Mouse (Mus musculus): Measurements from ENCODE around the gene Galnt2. TPM values are rescaled to one million over a fixed set of nuclear protein-coding genes. Genes with fewer than 3 reads are reported as not detected.

The Galnt2 gene
- total RNA-seq (2021), result 10 to 100 TPM; 53.7 to 56.6 TPM
- long read RNA-seq, experiment 1, full-length matches to known transcripts, result 34 of 37 reads
- long read RNA-seq, experiment 1, partial matches to known transcripts, result 2 of 37 reads
- long read RNA-seq, experiment 1, other reads (novel, unspliced or antisense), result 1 of 37 reads
- long read RNA-seq, experiment 2, full-length matches to known transcripts, result 36 of 68 reads
- long read RNA-seq, experiment 2, partial matches to known transcripts, result 6 of 68 reads
- long read RNA-seq, experiment 2, other reads (novel, unspliced or antisense), result 26 of 68 reads

DNA sequence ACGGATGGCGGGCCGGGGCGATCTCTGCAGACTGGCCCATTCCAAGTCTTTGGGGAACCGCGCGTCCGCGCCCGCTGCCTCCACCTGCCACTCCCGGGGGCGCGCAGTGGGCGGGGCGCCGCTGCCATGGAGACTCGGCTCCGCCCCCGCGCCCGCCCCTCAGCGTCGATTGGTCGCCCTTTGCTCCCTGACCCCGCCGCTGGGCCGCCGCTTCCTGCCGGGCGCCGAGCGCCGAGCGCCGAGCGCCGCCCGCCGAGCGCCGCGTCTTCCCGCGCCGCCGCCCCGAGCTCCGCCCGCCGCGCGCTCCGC lies at the start of gene Galnt2:
Galnt2 (plus strand) TSS at position 216 of the 309 bp plus-strand sequence.
- peak; percentile 84 to 91 for DNase-seq (ENCODE audit: low spot score in 2 of 2)

DNA sequence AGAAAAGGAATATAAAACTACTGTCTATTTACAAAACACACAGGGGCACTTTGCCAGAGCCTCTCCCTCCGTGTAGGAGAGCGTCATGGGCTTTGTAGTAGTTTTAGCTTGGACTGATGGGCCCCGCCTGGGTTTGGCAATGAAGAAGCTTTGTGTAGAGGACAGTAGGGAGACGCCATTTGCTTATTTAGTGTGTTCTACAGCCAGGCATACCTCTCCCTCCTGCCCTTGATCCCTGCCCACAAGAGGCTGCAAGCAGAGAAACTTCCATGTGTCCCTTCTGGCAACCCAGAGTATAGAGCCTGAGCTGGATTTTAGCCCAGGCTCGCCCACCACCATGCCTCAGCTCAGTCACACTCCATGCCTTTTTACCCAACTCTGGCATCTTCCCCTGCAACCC lies 49.4 kb upstream of the Galnt2 start:
- no peak for DNase-seq (ENCODE audit: low spot score in 2 of 2)

DNA sequence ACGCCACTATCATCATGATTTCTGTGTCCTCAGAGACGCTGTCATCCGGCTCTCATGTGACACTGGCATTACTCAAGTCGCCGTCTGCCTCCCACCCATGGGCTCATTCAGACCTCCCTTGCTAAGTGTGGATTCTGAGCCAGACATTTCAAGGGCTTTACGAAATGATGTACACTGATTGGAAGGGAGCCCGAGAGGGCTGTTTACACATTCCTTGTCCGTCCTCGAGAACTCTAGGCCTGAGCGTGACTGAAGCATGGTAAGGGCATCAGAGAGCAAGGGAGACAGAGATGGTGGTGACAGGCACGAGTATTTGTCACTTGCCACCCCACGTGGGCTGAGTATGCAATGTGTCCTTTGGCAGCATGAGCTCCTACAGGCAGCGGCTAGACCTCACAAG lies 49.0 kb upstream of the Galnt2 start:
- no peak for DNase-seq (ENCODE audit: low spot score in 2 of 2)

DNA sequence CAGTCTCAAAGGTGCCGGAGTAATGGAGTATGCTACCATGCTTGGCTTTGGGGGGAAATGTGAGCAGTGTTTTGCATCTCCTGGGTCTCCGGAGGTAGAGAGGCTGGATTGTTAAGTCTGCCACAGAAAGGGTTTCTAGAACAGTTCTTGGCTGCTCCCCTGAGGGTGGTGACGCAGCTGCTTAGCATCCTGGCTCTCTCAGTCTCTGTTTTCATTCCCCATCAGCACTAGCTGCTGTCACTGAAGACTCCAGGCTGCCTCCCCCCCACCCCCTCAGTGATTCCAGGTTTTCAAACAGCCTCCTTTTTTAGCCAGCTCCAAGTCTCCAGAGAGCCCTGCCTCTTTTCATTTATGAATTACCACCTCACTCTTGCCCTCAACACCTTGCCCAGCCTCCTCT lies 47.1 kb upstream of the Galnt2 start:
- peak in 1 of 2 experiments; percentile 47 for DNase-seq (ENCODE audit: low spot score in 2 of 2)

DNA sequence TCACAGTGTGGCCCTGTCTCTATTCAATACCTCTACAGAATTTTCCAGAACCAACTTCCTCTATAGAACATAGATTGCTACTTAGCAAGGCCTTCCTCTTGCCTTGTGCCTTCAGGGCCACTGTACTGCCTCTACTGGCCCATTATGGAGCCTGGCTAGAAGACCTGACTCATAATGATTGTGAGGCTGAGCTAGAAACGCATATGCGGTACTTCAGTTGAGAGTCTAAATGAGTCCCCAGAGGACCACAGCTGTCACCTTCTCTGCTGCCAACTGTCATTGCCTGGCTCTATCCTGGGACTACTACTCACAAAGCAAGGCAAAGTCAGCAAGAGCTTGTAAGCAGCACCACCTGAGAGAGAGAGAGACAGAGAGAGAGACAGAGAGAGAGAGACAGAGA lies 46.7 kb upstream of the Galnt2 start:
- DNase-seq (ENCODE audit: low spot score in 2 of 2), result no peak

DNA sequence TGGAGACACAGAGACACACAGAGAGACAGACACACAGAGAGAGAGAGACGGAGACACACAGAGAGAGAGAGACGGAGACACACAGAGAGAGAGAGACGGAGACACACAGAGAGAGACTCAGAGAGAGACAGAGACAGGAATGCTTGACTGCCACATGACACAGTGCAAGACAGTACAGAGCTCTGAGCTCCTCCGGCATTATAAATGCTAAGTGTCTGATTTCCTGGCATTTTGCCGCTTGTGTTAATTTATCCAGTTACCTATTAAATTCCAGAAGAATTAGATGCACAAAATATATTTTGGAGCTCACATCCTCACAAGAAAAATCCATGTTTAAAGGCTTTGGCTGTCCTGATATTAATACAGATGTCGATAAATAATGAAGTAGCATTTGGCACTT lies 46.1 kb upstream of the Galnt2 start:
- DNase-seq (ENCODE audit: low spot score in 2 of 2), result no peak

DNA sequence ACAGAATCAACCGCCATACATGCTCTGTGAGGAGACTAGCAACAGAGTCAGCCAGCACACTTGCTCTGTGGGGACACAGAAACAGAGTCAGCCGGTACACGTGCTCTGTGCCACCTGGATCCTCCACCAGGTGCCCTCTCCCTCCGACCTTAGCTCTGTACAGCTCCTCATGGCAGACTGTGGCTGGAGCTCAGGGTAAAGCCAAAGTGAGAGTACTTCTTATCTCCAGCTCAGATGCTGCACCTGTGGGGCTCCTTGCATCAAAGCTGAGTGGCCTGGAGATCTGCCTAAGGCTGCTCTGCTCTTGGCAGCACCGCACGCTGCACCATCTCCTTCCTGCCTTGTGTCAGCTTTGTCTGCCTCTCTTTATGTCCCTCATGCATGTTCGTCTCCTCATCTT lies 40.8 kb upstream of the Galnt2 start:
- no peak for DNase-seq (ENCODE audit: low spot score in 2 of 2)

DNA sequence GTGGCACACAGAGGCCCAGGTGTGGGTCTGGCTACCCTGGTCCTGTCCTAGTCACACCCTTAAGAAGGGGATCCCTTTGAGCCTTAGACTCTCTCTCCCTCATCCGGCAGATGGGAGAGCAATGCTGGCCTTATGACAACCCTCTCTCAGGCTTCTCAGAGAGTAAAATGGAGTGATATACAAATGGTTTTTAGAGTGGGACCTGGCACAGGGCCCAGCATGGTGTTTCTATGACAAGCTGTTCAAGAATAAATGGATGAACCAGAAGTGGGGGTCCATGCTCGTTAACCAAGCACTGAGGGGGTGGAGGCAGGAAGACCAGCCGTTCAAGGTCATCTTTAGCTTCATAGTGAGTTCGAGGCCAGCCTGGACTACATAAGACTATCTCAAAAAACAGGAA lies 38.9 kb upstream of the Galnt2 start:
- no peak for DNase-seq (ENCODE audit: low spot score in 2 of 2)

DNA sequence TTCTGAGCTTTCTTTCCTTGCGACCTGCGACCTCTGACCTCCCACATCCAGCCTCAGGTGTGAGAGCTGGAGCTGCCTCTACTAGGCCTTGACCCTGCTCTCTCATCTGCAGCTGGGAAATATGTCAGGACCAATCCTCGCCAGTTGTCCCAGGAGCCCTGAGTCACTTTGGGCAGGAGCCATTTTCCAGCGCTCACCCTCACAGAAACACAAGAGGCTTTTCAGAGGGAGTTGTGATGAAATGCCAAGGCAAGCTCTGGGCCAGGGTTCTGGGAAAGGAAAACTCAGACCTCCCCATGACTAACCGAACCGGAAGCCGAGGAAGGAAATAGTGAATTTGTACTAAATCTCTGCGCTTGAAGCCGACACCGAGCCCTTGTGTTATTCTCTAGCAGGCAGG lies 38.2 kb upstream of the Galnt2 start:
- DNase-seq (ENCODE audit: low spot score in 2 of 2), result peak in 1 of 2 experiments; percentile 59

DNA sequence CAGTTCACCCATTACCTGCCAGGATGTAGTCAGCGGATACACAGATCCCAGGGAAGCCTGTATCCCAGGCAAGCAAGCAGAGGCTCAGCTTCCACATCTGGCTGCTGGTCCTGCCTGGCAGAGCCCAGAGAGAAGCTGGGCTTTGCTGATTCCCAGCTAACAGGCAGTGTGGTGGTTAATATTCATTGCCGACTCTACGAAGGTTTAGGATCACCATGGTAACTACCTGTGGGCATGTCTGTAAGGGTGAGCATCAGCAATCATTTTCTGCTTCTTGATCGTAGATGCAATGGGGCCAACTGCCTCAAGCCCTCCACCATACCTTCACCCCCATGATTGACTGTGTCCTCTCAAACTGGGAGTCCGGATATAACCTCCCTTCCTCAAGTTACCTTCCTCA lies 37.2 kb upstream of the Galnt2 start:
- no peak for DNase-seq (ENCODE audit: low spot score in 2 of 2)

DNA sequence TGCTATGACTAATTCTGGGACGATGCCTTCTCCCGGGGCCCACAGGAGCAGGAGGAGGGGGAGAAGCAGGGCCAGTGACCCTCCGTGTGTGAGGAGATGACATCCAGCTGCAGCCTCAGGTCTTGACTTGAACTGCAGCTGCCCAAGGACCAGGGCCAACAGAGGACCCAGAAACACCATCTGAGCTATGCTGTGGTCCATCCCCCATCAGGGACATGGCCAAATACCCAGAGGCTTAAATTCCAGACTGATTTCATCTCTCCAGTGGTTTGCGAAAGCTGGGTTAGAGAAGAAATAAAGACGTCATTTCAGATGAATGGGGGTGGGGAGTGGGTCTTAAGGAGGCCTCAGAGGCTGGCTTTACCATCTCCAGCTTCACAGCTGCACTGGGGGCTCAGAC lies 35.0 kb upstream of the Galnt2 start:
- no peak for DNase-seq (ENCODE audit: low spot score in 2 of 2)

DNA sequence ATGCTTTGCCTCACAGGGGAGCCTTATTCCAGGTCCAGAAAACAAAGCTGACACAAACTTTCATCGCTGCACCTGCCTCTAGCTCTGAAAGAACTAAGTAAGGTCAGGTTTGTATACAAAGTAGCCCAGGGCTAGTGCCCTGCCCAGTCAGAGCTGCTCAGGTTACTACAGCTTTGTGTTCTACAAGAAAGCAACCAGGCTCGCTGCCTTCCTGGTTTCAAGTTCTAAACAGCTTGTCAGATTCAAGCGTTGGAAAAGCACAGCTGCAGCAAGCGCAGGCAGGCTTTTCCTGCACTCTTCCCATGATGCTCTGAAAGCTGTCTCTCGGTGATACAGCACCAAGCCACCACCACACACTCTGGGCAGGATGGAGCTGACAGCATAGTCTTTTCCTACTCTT lies 34.4 kb upstream of the Galnt2 start:
- DNase-seq (ENCODE audit: low spot score in 2 of 2), result no peak

DNA sequence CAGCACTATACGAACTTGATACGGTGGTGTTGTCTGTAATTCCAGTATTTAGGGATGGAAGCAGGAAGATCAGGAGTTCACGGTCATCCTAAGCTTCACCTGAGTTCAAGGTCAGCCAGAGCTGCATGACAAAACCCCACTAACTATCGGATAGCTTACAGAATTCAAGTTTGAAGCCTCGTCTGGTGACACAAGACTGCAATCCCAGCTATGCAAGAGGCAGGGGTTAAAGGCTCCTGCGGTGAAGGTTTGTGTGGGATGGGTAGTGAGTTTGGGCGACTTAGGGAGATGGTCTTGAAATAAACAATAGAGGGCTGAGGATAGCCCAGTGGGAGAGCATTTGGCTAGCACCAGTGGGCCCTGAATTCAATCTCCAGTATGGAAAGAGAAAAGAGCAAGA lies 33.0 kb upstream of the Galnt2 start:
- DNase-seq (ENCODE audit: low spot score in 2 of 2), result no peak

DNA sequence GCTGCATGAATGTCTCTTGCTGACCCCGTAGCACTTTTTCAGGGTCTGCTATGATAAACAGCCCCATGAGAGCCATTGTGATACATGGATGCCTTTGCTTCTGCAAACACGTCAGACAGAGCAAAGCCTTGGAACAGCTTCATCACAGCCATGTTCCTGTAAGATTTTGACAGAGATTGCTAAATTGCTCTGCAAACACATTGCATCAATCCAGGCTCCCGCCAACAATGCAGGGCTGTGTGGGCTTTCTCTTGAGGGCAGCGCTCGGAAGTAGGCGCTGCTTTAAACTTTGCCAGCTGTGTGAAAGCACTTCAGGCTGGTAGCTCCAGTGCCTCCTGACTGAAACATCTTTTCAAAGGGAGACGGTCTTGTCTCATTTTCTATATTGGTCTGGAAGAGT lies 30.8 kb upstream of the Galnt2 start:
- no peak for DNase-seq (ENCODE audit: low spot score in 2 of 2)

DNA sequence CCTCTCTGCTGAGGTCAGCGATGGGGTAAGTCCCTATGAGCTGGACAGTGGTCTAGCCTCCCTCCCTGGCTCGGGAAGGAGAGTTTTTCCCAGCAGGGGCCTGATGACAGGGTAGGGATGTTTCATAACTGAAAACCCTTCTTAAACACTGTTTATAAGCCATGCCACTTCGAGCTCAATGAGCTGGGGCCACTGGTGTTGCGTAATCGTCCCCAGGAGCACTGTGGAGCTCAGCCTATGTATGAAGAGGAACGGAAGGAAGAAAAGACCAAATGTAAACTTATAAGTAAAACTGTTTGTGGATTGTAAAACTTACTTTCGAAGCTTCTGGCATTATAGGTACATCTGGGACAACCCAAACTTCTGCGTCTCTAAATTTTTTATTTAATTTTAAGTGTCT lies 29.5 kb upstream of the Galnt2 start:
- DNase-seq (ENCODE audit: low spot score in 2 of 2), result no peak

DNA sequence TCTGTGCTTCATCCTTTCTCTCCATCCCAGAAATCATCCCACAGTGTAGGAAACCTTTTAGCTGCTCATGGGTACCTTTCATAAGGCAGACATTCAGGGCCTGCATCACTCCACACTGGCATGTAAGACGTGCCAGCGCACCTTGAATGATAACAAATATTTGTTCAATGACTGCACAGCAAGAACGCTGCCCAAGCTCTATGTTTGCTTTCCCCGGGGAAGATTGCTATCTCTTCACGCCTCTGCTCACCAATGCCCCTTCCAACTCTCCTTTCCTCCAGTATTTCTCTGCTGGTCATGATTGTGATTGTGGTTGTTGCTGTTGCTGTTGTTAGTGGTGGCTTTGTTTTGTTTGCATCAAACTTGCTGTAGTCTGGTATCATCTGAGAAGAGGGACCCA lies 28.3 kb upstream of the Galnt2 start:
- DNase-seq (ENCODE audit: low spot score in 2 of 2), result no peak

DNA sequence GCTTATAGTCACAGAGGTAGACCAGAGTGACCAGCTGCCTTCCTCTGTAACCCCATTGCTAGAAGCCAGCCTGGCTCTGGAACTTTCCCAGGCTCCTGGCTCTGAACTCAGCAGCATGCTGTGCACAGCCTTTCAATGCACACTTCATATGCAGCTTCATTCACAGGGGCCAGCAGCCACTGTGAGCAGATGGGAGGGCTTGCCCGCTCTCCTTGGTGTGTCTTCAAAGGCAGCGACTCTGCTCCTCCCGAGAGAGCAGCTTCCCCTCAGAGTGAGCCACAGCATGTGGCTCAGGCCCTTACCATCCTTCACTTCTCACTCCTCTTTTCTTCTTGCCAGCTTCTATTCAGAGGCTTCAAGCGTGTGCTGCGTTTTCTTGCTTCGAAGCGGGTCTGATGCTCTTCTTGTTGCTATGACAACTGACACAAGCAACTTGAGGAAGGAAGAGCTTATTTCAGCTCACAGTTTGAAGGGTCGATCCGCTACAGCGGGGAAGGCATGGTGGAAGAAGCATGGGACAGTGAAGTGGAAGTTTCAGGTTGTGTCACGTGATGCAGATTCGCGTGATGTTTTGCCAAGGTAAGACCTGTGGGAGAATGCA lies 27.1 kb upstream of the Galnt2 start:
- no peak for DNase-seq (ENCODE audit: low spot score in 2 of 2)

DNA sequence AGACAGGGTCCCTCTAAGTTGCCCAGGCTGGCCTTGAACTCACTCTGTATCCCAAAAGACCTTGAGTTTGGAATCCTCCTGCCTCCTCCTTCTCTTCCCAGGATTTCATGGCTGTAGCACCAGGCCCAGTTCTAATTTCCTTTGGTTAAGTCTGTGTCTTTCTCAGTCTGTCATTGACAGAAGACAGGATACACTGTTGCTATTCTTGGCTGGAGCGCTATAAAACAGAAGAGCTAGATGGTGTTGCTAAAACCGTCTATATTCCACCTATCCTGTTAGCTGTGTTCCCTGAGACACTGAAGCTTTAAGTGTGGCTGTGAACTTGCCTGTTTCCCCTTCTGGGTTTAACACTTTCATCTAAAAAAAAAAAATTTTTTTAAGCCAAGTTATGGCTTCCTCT lies 19.0 kb upstream of the Galnt2 start:
- DNase-seq (ENCODE audit: low spot score in 2 of 2), result no peak

DNA sequence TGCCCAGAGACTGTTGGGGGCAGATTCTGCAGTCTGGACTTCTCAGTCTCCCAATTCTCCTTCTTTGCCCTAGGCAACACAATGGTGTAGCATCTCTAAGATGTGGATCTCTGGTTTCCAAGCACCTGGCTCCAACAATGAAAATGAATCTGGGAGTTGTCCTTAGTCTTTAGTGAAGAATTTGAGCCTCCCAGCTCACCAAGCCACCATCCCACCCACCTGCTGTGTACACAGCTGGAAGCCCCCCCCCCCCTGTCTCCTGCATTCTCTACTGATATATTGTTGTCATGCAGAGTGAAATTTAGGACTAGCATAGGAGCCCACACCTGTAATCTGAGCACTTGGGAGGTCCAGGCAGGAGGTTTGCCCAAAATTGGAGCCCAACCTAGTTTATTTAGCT lies 14.2 kb upstream of the Galnt2 start:
- DNase-seq (ENCODE audit: low spot score in 2 of 2), result no peak

DNA sequence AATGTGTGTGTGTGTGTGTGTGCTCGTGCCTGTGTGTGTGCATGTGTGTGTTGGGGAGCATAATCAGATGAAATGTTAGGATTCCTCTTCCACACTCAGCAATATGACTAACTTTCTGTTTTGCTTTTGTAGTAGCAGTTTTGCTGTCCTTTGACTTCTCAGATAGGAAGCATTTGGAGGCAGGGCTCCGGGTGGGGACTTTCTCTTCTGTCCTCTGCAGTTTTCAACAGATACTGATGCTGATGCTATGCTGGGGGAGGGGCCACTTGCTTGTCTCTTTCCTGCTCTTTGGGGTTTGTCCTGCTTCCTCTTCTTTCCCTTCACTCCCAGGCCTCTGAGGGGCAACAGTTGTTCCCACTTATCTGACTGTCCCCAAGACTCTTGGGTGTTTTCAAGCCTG lies 1.3 kb upstream of the Galnt2 start:
- no peak for DNase-seq (ENCODE audit: low spot score in 2 of 2)

DNA sequence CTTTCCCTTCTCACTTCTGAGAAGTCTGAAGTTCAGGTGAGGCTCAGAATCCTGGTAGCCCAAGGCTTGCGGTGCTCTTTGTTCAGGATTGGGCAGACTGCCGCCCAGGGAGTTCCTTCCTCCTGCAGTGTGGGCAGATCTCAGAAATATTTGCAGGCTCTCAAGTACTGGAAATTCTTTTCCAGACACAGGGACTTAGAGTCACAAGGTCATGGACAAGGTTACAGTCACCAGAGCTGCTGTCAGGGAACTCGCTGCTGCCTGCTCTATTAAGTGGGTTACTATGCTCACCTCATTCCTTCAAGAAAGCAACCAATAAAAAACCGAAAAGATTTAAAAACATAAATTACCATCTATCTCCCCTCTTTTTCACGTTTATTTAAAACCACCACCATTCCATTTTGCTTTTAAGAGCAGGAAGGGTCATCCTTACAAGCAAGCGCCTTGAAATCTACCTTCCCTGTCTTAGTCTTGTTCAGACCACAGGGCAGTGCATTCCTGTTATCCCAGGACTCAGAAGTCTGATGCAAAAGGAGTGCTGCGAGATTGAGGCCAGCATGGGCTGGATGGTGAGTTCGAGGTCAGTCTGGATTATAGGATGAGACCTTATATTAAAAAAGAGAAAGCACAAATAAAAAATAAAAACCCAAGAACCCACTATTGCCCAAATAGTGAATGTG lies 555 bp upstream of the Galnt2 start:
- no peak for DNase-seq (ENCODE audit: low spot score in 2 of 2)

DNA sequence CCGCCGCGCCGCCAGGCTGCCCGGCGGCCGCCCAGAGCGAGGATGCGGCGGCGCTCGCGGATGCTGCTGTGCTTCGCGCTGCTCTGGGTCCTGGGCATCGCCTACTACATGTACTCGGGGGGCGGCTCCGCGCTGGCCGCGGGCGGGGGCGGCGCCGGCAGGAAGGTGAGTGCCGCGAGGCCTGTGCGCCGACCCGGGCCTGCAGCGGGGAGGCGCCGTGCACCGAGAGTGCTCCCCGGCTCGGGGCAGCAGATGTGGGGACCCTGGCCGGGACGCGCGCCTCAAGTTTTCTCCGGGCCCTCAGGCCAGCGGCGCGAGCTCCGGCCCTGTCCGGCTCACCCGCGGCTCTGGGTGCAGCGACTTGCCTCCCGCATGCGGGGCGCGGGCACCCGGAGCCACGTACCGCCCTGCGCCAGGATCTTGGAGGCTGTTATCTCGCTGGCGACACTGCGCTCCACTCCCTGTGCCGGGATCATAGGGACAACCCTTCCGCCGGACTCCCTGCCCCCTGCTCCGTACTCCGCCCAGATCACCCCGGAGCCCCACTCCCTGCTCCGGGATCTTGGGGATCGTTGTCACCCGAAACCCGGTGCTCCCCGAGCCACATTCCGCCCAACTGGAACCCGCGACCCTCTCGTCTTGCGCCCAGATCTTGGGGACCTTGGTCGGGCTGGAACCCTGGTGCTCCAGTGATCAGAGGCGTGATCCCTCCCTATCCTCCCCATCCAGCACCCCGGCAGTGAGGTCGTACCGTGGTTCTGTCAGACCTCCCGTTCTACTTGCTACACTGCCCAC lies 491 bp downstream of the Galnt2 start:
- peak; percentile 38 to 42 for DNase-seq (ENCODE audit: low spot score in 2 of 2)

All from layer of hippocampus, postnatal 14 days (tissue).